Mouse (Mus musculus) lung, embryonic 15.5 days (tissue): ENCODE results near the gene Itpk1. TPM values are rescaled to one million over a fixed set of nuclear protein-coding genes. Genes with fewer than 3 reads are reported as not detected.
A peak's percentile ranks its signal among the peaks of the same experiment; 100 is the strongest.

Experiments used
- ATAC-seq: fragments of 200-750 bp; cut with Nextera tagmentation; 2 replicates; pipeline ENCODE4 v1.8.0; 2017; ENCODE audit warnings: moderate number of reproducible peaks, borderline replicate concordance; ENCODE audit not compliant: low FRiP score, low TSS enrichment; ENCODE audit errors: extremely low read depth
- H3K27ac ChIP-seq: fragments of 300-500 bp; sonication (generic); 2 replicates; pipeline ENCODE4 v1.5.1; 2015; ENCODE audit warnings: moderate library complexity, mild to moderate bottlenecking, inconsistent platforms
- H3K27me3 ChIP-seq: fragments of 300-500 bp; sonication (generic); 2 replicates; pipeline ENCODE4 v1.6.1; 2015; ENCODE audit warnings: inconsistent platforms
- H3K36me3 ChIP-seq: fragments of 300-500 bp; sonication (generic); 2 replicates; pipeline ENCODE4 v1.6.1; 2015; ENCODE audit warnings: inconsistent platforms
- H3K4me1 ChIP-seq: fragments of 300-500 bp; sonication (generic); 2 replicates; pipeline ENCODE4 v1.6.1; 2015; ENCODE audit warnings: inconsistent platforms
- H3K4me2 ChIP-seq: fragments of 300-500 bp; sonication (generic); 2 replicates; pipeline ENCODE4 v1.6.1; 2015; ENCODE audit warnings: inconsistent platforms, mild to moderate bottlenecking, moderate library complexity
- H3K4me3 ChIP-seq: fragments of 300-500 bp; sonication (generic); 2 replicates; pipeline ENCODE4 v1.5.1; 2015; ENCODE audit warnings: mild to moderate bottlenecking, inconsistent platforms
- H3K9ac ChIP-seq: fragments of 300-500 bp; sonication (generic); 2 replicates; pipeline ENCODE4 v1.6.1; 2015; ENCODE audit warnings: inconsistent platforms
- H3K9me3 ChIP-seq: fragments of 300-500 bp; sonication (generic); 2 replicates; pipeline ENCODE4 v1.6.1; 2016; ENCODE audit warnings: inconsistent platforms
- WGBS: fragments of 180-500 bp; shearing (Covaris S2); methylation state at CpG from one replicate; pipeline ENCODE4 v1.1.7; 2015; 5-methylcytosine and 5-hydroxymethylcytosine counted together
- polyA plus RNA-seq: library from polyadenylated mRNA; unstranded; fragments of >200 nt; fragmentation: Nextera tagmentation; extraction: Ambion mirVana; gene quantifications from 2 replicates; pipeline ENCODE4 v1.2.1, GENCODE M21; 2015

Itpk1 gene
- polyA plus RNA-seq, 1 experiment from 2014 or later = 9.6 TPM

DNA sequence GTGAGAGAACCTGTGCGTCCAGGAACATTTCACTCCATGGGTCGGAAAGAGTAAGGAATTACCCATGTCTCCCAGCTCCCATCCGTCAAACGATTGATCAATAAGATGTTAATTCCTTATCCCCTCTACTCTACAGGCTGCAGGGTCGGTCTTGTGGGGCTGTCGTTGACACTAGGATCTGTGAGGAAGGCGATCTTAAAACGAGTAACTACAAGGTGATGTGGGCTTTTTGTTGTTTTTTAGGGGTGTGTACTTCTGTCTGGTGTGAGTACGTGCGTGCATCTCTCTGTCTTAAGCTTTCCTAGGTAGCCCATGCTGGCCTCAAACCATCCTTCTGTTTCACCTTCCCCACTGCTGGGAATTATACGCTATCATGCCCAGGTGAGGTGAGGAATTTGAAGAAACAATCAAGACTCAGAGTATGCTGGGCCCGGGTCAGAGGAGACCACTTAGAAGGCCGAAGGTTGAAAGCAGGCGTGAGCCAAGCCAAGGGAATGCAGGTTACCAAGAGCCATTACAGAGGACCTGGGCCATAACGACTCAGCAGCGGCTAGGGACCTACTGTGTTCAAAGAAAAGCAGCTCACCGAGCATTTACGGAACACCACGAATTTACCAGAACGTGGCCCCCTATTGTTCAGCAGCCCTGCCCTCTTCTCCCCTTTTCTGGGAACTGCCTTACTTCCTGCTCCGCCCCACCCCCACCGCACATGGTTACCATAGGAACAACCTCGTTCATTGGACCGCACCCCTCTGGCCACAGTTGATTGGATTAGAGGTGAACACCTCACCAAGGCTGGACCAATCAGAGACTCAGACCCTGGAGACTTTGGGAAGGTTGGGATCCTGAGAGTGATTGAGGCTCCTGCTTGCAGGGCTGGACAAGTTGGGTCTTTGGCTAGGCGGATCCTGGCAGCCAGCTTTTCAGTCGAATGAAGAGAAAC lies 25.4 kb upstream of the Itpk1 start:
- Histone ChIP-seq H3K27ac (0 out of 2 replicates have a peak overlapping the region, but pooled peaks have one; percentile 51), H3K4me1 (peaks cover 15% of the 10 kb centered on the region; the same call in 1 of the 2 replicates), H3K9ac (no peak overlapping the region), H3K4me2 (peak overlapping the region; percentile 49), H3K27me3 (no peaks in the 10 kb centered on the region), H3K4me3 (peak overlapping the region; percentile 22), H3K9me3 (no peaks in the 10 kb centered on the region), H3K36me3 (no peaks in the 10 kb centered on the region)
- 31% methylated on average over 26 of the region's 26 CpGs for WGBS
- peak; percentile 94 for ATAC-seq

- H3K4me3 ChIP-seq = no peak overlapping the region
- no peaks in the 10 kb centered on the region for H3K9me3 ChIP-seq
- H3K36me3 ChIP-seq = no peaks in the 10 kb centered on the region
- no peak overlapping the region for H3K4me2 ChIP-seq
- ATAC-seq = no peak
- H3K27ac ChIP-seq = no peak overlapping the region
- no peaks in the 10 kb centered on the region for H3K27me3 ChIP-seq
- H3K9ac ChIP-seq = no peak overlapping the region
- peaks cover 10% of the 10 kb centered on the region; the same call in 1 of the 2 replicates for H3K4me1 ChIP-seq
- 57% methylated on average over 7 of the region's 7 CpGs for WGBS
These were observed 21.0 kb upstream of the Itpk1 start for GRCm38 (mm10) chr12:102725761-102726175.

GRCm38 (mm10) chr12:102725146-102725545 lies 20.4 kb upstream of the Itpk1 start:
- Histone ChIP-seq H3K4me1 (peaks cover 4% of the 10 kb centered on the region; the same call in 1 of the 2 replicates), H3K4me3 (no peak overlapping the region), H3K4me2 (no peak overlapping the region), H3K9me3 (no peaks in the 10 kb centered on the region), H3K27ac (no peak overlapping the region), H3K27me3 (no peaks in the 10 kb centered on the region), H3K9ac (no peak overlapping the region), H3K36me3 (no peaks in the 10 kb centered on the region)
- ATAC-seq = no peak
- 87% methylated on average over 6 of the region's 6 CpGs for WGBS

- Histone ChIP-seq H3K4me1 (no peaks in the 10 kb centered on the region), H3K27me3 (no peaks in the 10 kb centered on the region), H3K27ac (no peak overlapping the region), H3K9ac (no peak overlapping the region), H3K4me3 (no peak overlapping the region), H3K4me2 (no peak overlapping the region), H3K36me3 (no peaks in the 10 kb centered on the region), H3K9me3 (no peaks in the 10 kb centered on the region)
- WGBS = 62% methylated on average over 6 of the region's 6 CpGs
- ATAC-seq = no peak
These were observed 19.1 kb upstream of the Itpk1 start for GRCm38 (mm10) chr12:102723861-102724260.

- Histone ChIP-seq H3K4me3 (no peak overlapping the region), H3K27ac (no peak overlapping the region), H3K4me1 (no peaks in the 10 kb centered on the region), H3K9me3 (no peaks in the 10 kb centered on the region), H3K9ac (no peak overlapping the region), H3K4me2 (no peak overlapping the region), H3K27me3 (no peaks in the 10 kb centered on the region), H3K36me3 (no peaks in the 10 kb centered on the region)
- WGBS = 56% methylated on average over 8 of the region's 8 CpGs
- ATAC-seq = no peak
These were observed 18.2 kb upstream of the Itpk1 start for GRCm38 (mm10) chr12:102722966-102723365.

- no peak overlapping the region for H3K9ac ChIP-seq
These were observed 17.7 kb upstream of the Itpk1 start for GRCm38 (mm10) chr12:102722451-102722850.

GRCm38 (mm10) chr12:102719552-102720315 lies 15.0 kb upstream of the Itpk1 start:
- WGBS = 19% methylated on average over 13 of the region's 13 CpGs
- Histone ChIP-seq H3K27me3 (no peaks in the 10 kb centered on the region), H3K4me2 (no peak overlapping the region), H3K9ac (no peak overlapping the region), H3K9me3 (no peaks in the 10 kb centered on the region), H3K4me3 (no peak overlapping the region), H3K36me3 (no peaks in the 10 kb centered on the region), H3K27ac (no peak overlapping the region), H3K4me1 (no peaks in the 10 kb centered on the region)
- ATAC-seq = no peak

More at GRCm38 (mm10) chr12:102722451-102722850, 17.7 kb upstream of the Itpk1 start:
- no peaks in the 10 kb centered on the region for H3K4me1 ChIP-seq
- no peak overlapping the region for H3K4me2 ChIP-seq
- no peaks in the 10 kb centered on the region for H3K9me3 ChIP-seq
- ATAC-seq = no peak
- H3K36me3 ChIP-seq = no peaks in the 10 kb centered on the region
- 48% methylated on average over 11 of the region's 11 CpGs for WGBS
- H3K4me3 ChIP-seq = no peak overlapping the region
- H3K27ac ChIP-seq = no peak overlapping the region
- H3K27me3 ChIP-seq = no peaks in the 10 kb centered on the region

- Histone ChIP-seq H3K4me1 (no peaks in the 10 kb centered on the region), H3K27ac (no peak overlapping the region), H3K4me3 (no peak overlapping the region), H3K36me3 (no peaks in the 10 kb centered on the region), H3K4me2 (no peak overlapping the region), H3K27me3 (no peaks in the 10 kb centered on the region), H3K9me3 (no peaks in the 10 kb centered on the region), H3K9ac (no peak overlapping the region)
- WGBS = 74% methylated on average over 10 of the region's 10 CpGs
- ATAC-seq = no peak
These were observed 10.1 kb upstream of the Itpk1 start for GRCm38 (mm10) chr12:102714654-102715395.

DNA sequence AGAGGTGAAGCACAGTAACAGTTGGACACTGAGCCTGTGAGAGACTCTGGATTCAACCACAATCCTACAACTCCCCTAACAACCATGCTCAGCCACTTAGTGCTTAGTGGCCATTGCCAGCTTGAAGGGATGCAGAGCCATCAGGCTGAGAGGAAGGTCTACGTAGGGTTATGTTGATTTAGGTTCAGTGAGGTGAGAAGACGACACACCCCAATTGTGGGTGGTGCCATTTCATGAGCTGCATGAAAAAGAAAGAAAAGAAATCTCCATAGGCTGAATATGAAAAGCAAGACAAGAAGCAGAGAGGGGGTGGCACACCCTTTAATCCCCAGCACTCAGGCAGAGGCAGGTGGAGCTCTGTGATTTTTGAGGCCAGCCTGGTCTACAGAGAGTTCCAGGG lies 9.4 kb upstream of the Itpk1 start:
- no peak overlapping the region for H3K27ac ChIP-seq
- WGBS = 56% methylated on average over 2 of the region's 2 CpGs
- H3K4me3 ChIP-seq = no peak overlapping the region
- no peaks in the 10 kb centered on the region for H3K9me3 ChIP-seq
- ATAC-seq = no peak
- no peaks in the 10 kb centered on the region for H3K27me3 ChIP-seq
- no peak overlapping the region for H3K9ac ChIP-seq
- H3K4me2 ChIP-seq = no peak overlapping the region
- H3K36me3 ChIP-seq = no peaks in the 10 kb centered on the region
- H3K4me1 ChIP-seq = no peaks in the 10 kb centered on the region

- no peaks in the 10 kb centered on the region for H3K9me3 ChIP-seq
- no peaks in the 10 kb centered on the region for H3K36me3 ChIP-seq
- 58% methylated on average over 20 of the region's 20 CpGs for WGBS
- no peak overlapping the region for H3K27ac ChIP-seq
- no peak overlapping the region for H3K4me3 ChIP-seq
- ATAC-seq = no peak
- no peak overlapping the region for H3K9ac ChIP-seq
- no peaks in the 10 kb centered on the region for H3K27me3 ChIP-seq
- H3K4me1 ChIP-seq = no peaks in the 10 kb centered on the region
- H3K4me2 ChIP-seq = no peak overlapping the region
These were observed 8.6 kb upstream of the Itpk1 start for GRCm38 (mm10) chr12:102713153-102713865.

DNA sequence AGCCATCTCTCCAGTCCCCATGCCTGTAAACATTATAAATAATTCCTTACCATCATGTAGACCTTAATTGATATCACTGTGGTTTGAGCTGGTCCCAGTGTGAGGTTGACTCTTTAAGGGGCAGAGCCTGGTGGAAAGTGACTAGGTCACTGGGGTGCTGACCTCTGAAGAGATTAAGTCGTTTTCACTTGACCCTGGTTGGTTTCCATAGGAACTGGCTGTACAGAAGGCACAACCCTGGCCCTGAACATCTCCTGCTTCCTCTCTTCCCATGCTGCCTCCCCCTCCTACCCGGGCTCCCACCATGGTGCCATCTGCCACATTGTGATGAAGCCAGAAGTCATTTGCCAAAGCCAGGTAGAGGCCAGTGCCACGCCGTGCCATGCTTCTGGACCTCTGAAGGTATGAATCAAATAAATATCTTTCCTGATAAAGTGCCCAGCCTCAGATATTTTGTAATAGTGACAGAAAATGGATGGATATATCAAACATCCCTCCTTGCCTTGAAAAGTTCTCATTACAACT lies 6.2 kb upstream of the Itpk1 start:
- no peak overlapping the region for H3K9ac ChIP-seq
- ATAC-seq = no peak

More for the DNA sequence above, 6.2 kb upstream of the Itpk1 start:
- 70% methylated on average over 4 of the region's 4 CpGs for WGBS
- H3K27me3 ChIP-seq = no peaks in the 10 kb centered on the region
- H3K36me3 ChIP-seq = no peaks in the 10 kb centered on the region
- no peaks in the 10 kb centered on the region for H3K9me3 ChIP-seq
- no peak overlapping the region for H3K4me2 ChIP-seq
- peaks cover under 1% of the 10 kb centered on the region for H3K4me1 ChIP-seq
- H3K4me3 ChIP-seq = no peak overlapping the region
- no peak overlapping the region for H3K27ac ChIP-seq
